Mouse (Mus musculus): ENCODE measurements around the gene Smoc2. TPM values are rescaled to one million over a fixed set of nuclear protein-coding genes. Genes with fewer than 3 reads are reported as not detected.
A peak's percentile ranks its signal among the peaks of the same experiment; 100 is the strongest.

Gene Smoc2
- polyA plus RNA-seq, 1 experiment = 33.4 TPM

DNA sequence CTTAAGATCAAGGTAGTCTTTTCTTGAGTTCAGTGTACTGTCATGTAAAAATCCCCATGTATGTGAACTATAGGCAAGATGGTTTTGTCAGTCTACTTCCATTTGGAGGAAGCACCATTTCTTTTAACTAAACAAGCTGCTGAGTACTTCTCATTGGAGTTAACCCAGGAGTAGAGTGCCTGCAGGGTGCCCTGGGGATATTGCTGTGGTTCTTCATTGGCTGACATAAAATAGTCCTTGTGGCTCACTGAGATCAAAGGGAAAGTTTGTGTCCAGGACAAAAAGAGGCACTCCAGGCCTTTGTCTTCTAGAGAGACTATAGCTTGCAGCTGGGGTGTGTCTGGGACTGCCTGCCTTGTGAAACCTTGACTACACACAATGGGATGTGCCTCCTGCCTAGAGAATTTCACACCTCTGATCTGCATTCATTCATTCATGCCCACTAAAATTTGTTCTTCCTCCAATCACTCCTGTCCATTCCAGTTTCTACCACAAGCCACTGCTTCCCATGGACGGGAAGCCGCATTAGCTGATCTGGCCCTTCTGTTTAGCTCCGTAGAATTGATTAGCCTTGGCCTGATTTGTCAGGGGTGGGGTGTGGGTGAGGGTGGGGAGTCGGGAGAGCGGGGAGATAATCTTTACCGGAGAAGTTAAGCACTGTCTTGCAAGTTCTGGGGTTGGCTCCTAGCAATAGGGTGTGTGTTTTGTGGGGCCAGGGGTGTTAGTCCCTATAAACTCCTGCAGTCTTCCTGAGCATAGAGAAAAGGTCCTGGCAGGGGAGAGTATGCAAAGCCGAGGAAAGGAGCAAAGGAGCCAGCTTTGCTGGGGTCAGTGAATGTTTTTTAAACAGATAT is 22.4 kb downstream of the Smoc2 start:
- 60% methylated on average over 7 of the region's 7 CpGs for WGBS
- Histone ChIP-seq H3K27ac (ENCODE audit: insufficient read depth, low read depth, low read length) (no peak overlapping the region), H3K36me3 (ENCODE audit: control insufficient read depth, insufficient read depth, low read length) (no peaks in the 10 kb centered on the region), H3K27me3 (replicated peaks; ENCODE audit: control insufficient read depth, insufficient read depth, low read length) (no peaks in the 10 kb centered on the region), H3K4me3 (ENCODE audit: insufficient read depth, low read depth, low read length) (no peak overlapping the region), H3K4me1 (ENCODE audit: control insufficient read depth, insufficient read depth, low read length) (no peaks in the 10 kb centered on the region)
- DNase-seq = no peak
- no peak for TF ChIP-seq CTCF (conservative IDR thresholded peaks at IDR 0.05; ENCODE audit: insufficient read depth, insufficient read length, low read depth, low read length)
- TF ChIP-seq POLR2A (IDR thresholded peaks at IDR 0.05; ENCODE audit: low read depth, low read length) = no peak

DNA sequence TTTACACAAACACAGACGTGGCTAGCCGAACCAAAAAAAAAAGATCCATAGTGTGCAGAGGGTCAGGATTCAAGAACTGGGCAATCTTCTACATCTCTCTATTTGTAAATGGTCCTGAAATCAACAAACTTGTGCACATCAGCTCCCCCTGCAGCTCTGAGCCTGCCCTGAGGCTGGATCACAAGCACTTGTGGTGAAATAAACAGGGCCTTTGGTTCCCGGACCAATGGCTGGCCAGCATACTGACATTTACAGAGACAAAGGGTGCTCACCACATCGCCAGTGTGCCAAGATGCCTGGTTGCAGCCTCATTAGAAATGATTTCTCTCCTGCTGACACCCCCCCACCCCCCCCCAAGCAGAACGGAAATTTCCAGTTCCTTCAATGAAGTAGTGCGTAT is 23.1 kb downstream of the Smoc2 start:
- Histone ChIP-seq H3K27me3 (replicated peaks; ENCODE audit: control insufficient read depth, insufficient read depth, low read length) (no peaks in the 10 kb centered on the region), H3K4me3 (ENCODE audit: insufficient read depth, low read depth, low read length) (no peak overlapping the region), H3K4me1 (ENCODE audit: control insufficient read depth, insufficient read depth, low read length) (no peaks in the 10 kb centered on the region), H3K36me3 (ENCODE audit: control insufficient read depth, insufficient read depth, low read length) (no peaks in the 10 kb centered on the region), H3K27ac (ENCODE audit: insufficient read depth, low read depth, low read length) (no peak overlapping the region)
- WGBS = 50% methylated on average over 6 of the region's 6 CpGs
- TF ChIP-seq CTCF (conservative IDR thresholded peaks at IDR 0.05; ENCODE audit: insufficient read depth, insufficient read length, low read depth, low read length) = no peak
- no peak for TF ChIP-seq POLR2A (IDR thresholded peaks at IDR 0.05; ENCODE audit: low read depth, low read length)
- DNase-seq = peak; percentile 26

DNA sequence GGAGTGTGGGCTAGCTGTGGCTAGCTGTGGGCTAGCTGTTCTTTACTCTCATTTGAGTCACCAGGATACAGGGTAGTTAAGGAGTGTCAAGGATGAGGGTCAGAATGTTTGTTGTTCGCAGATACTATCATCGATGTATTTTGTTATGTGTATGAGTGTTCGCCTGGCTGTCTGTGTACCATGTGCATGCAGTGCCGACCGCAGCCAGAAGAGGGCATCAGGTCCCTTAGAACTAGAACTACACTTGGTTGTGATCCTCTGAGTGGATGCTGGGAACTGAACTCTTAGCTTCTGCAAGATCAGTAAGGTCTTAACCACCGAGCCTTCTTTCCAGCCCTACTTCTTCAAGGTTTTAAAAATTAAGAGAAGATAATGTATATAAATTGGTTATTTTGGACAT is 24.4 kb downstream of the Smoc2 start:
- Histone ChIP-seq H3K4me3 (ENCODE audit: insufficient read depth, low read depth, low read length) (no peak overlapping the region), H3K4me1 (ENCODE audit: control insufficient read depth, insufficient read depth, low read length) (no peaks in the 10 kb centered on the region), H3K27ac (ENCODE audit: insufficient read depth, low read depth, low read length) (no peak overlapping the region), H3K36me3 (ENCODE audit: control insufficient read depth, insufficient read depth, low read length) (no peaks in the 10 kb centered on the region), H3K27me3 (replicated peaks; ENCODE audit: control insufficient read depth, insufficient read depth, low read length) (no peaks in the 10 kb centered on the region)
- 98% methylated on average over 6 of the region's 6 CpGs for WGBS
- peak; percentile 17; the same call in 1 of the 2 replicates for TF ChIP-seq CTCF (conservative IDR thresholded peaks at IDR 0.05; ENCODE audit: insufficient read depth, insufficient read length, low read depth, low read length)
- TF ChIP-seq POLR2A (IDR thresholded peaks at IDR 0.05; ENCODE audit: low read depth, low read length) = no peak
- no peak for DNase-seq

DNA sequence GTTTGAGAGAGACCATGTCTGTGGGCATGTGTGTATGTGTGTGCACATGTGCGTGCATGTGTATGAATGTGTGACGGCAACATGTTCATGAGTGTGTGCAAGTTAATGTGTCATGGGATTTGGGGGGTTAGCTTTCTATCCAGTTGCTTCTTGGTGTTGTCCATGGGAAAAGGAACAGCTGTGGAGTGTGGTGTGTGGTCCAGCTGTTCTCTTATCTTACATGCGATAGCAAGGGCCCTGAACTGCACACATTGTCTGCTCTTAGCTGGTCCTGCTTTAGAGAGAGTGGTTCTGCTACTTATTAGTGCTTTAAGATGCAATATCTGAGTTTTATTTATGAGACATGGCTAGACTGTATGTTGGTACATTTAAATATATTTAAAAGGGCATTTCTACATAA is 30.6 kb downstream of the Smoc2 start:
- Histone ChIP-seq H3K4me1 (ENCODE audit: control insufficient read depth, insufficient read depth, low read length) (no peaks in the 10 kb centered on the region), H3K27ac (ENCODE audit: insufficient read depth, low read depth, low read length) (no peak overlapping the region), H3K27me3 (replicated peaks; ENCODE audit: control insufficient read depth, insufficient read depth, low read length) (no peaks in the 10 kb centered on the region), H3K36me3 (ENCODE audit: control insufficient read depth, insufficient read depth, low read length) (no peaks in the 10 kb centered on the region), H3K4me3 (ENCODE audit: insufficient read depth, low read depth, low read length) (no peak overlapping the region)
- no peak for DNase-seq
- 87% methylated on average over 3 of the region's 3 CpGs for WGBS
- TF ChIP-seq CTCF (conservative IDR thresholded peaks at IDR 0.05; ENCODE audit: insufficient read depth, insufficient read length, low read depth, low read length) = no peak
- no peak for TF ChIP-seq POLR2A (IDR thresholded peaks at IDR 0.05; ENCODE audit: low read depth, low read length)

DNA sequence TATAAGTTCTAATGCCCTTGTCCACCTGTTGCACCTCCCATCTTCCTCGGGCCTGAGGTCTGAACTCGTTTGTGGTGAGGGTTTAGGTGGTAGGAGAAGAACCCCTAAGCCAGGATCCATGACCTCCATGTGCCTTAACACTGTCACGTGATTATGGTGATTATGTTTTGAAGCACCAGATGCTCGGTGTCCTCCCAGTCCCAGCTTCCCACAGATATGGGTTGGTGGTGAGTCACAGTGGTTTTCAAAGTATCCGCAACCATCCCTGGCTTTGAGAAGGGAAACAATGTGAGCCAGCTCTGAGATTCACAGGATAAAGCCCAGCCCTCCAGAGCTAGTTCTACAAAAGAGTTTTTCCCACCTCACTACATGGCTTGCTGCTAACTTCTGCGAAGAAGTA is 33.1 kb downstream of the Smoc2 start:
- H3K27ac ChIP-seq (ENCODE audit: insufficient read depth, low read depth, low read length) = no peak overlapping the region
- no peaks in the 10 kb centered on the region for H3K4me1 ChIP-seq (ENCODE audit: control insufficient read depth, insufficient read depth, low read length)
- WGBS = 84% methylated on average over 6 of the region's 6 CpGs
- H3K27me3 ChIP-seq (replicated peaks; ENCODE audit: control insufficient read depth, insufficient read depth, low read length) = no peaks in the 10 kb centered on the region
- H3K4me3 ChIP-seq (ENCODE audit: insufficient read depth, low read depth, low read length) = no peak overlapping the region
- DNase-seq = no peak
- H3K36me3 ChIP-seq (ENCODE audit: control insufficient read depth, insufficient read depth, low read length) = no peaks in the 10 kb centered on the region
- TF ChIP-seq CTCF (conservative IDR thresholded peaks at IDR 0.05; ENCODE audit: insufficient read depth, insufficient read length, low read depth, low read length) = no peak
- TF ChIP-seq POLR2A (IDR thresholded peaks at IDR 0.05; ENCODE audit: low read depth, low read length) = no peak

DNA sequence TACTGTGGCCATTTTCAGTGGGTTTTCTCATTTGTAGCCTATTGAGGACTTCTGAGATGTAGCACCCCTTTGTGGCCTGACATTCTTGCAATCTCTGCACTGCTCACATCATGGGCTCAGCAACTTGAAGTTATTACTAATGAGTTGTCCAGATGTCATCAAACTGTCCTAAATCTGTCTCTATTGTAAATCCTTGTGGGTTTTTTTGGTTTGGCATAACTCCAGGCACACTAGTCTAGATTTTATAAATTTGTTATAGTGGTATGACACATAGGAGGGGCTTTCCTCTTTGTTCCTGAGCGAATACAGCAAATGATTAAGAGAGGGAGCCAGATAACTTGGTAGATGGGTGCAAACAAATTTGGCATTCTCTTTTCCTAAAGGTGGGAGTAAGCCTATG is 35.0 kb downstream of the Smoc2 start:
- Histone ChIP-seq H3K27me3 (replicated peaks; ENCODE audit: control insufficient read depth, insufficient read depth, low read length) (no peaks in the 10 kb centered on the region), H3K4me1 (ENCODE audit: control insufficient read depth, insufficient read depth, low read length) (no peaks in the 10 kb centered on the region), H3K27ac (ENCODE audit: insufficient read depth, low read depth, low read length) (no peak overlapping the region), H3K36me3 (ENCODE audit: control insufficient read depth, insufficient read depth, low read length) (no peaks in the 10 kb centered on the region), H3K4me3 (ENCODE audit: insufficient read depth, low read depth, low read length) (no peak overlapping the region)
- 63% methylated on average over 1 of the region's 1 CpGs for WGBS
- TF ChIP-seq POLR2A (IDR thresholded peaks at IDR 0.05; ENCODE audit: low read depth, low read length) (no peak), CTCF (conservative IDR thresholded peaks at IDR 0.05; ENCODE audit: insufficient read depth, insufficient read length, low read depth, low read length) (no peak)
- no peak for DNase-seq

DNA sequence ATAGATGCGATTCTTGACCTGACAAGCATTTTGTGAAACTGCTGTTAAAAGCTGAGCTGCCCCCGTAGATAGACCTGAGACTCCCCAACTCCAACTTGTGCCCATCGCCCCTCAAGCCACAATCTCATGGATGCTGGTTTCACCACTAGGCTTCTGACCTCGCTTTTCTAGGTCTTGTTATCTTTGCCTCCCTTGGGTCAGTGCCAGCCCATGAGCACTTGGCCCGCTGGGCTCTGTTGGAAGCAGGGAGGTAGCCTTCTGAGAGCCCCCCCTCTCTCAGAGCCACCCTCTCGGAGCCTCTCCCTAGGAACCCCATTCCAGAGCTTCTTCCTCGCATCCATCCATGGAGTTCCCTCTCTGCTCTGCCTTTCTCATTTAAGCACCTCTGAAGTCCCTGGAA is 37.2 kb downstream of the Smoc2 start:
- H3K4me3 ChIP-seq (ENCODE audit: insufficient read depth, low read depth, low read length) = no peak overlapping the region
- no peaks in the 10 kb centered on the region for H3K4me1 ChIP-seq (ENCODE audit: control insufficient read depth, insufficient read depth, low read length)
- H3K27ac ChIP-seq (ENCODE audit: insufficient read depth, low read depth, low read length) = no peak overlapping the region
- WGBS = 82% methylated on average over 7 of the region's 7 CpGs
- no peaks in the 10 kb centered on the region for H3K27me3 ChIP-seq (replicated peaks; ENCODE audit: control insufficient read depth, insufficient read depth, low read length)
- DNase-seq = no peak
- TF ChIP-seq CTCF (conservative IDR thresholded peaks at IDR 0.05; ENCODE audit: insufficient read depth, insufficient read length, low read depth, low read length) (no peak), POLR2A (IDR thresholded peaks at IDR 0.05; ENCODE audit: low read depth, low read length) (no peak)
- H3K36me3 ChIP-seq (ENCODE audit: control insufficient read depth, insufficient read depth, low read length) = no peaks in the 10 kb centered on the region
